Mouse (Mus musculus): ENCODE measurements around the gene Utp11. TPM values are rescaled to one million over a fixed set of nuclear protein-coding genes. Genes with fewer than 3 reads are reported as not detected.

The Utp11 gene
- polyA plus RNA-seq, 1 experiment from 2014 or later: 38.8 TPM

GRCm38 (mm10) chr4:124667476-124668033 is 25.8 kb downstream of the Utp11 start:
- no peak for ATAC-seq (ENCODE audit: insufficient number of reproducible peaks, insufficient read depth, low FRiP score, low read depth)
- H3K4me3 ChIP-seq (ENCODE audit: control insufficient read depth in 1 of 2, insufficient read depth in 1 of 2, low read depth in 1 of 2, low read length in 2 of 2): no peak overlapping the region
- H3K9ac ChIP-seq (ENCODE audit: low read length): no peak overlapping the region
- H3K27ac ChIP-seq (replicated peaks in 1 of 2; ENCODE audit: control insufficient read depth in 1 of 2, insufficient read depth in 1 of 2, low read depth in 2 of 2, low read length in 2 of 2): no peak overlapping the region
- H3K4me2 ChIP-seq (ENCODE audit: low read length): no peak overlapping the region
- no peaks in the 10 kb centered on the region for H3K9me3 ChIP-seq (ENCODE audit: control insufficient read depth, low read length)
- H3K4me1 ChIP-seq (ENCODE audit: control insufficient read depth in 2 of 2, insufficient read depth in 2 of 2, low read length in 2 of 2): peaks cover 11 to 12% of the 10 kb centered on the region in 2 experiments; a peak in 3 of 4 replicates
- WGBS: 41% methylated on average over 14 of the region's 14 CpGs
- no peaks in the 10 kb centered on the region for H3K36me3 ChIP-seq (ENCODE audit: control insufficient read depth, insufficient read depth, low read length)
- peaks cover 83% of the 10 kb centered on the region for H3K27me3 ChIP-seq (ENCODE audit: control insufficient read depth, insufficient read depth, low read length)

- Histone ChIP-seq H3K9ac (ENCODE audit: low read length) (no peak overlapping the region), H3K36me3 (ENCODE audit: control insufficient read depth, insufficient read depth, low read length) (no peaks in the 10 kb centered on the region), H3K4me3 (ENCODE audit: control insufficient read depth in 1 of 2, insufficient read depth in 1 of 2, low read depth in 1 of 2, low read length in 2 of 2) (no peak overlapping the region), H3K27me3 (ENCODE audit: control insufficient read depth, insufficient read depth, low read length) (peaks cover 86% of the 10 kb centered on the region), H3K9me3 (ENCODE audit: control insufficient read depth, low read length) (no peaks in the 10 kb centered on the region), H3K27ac (replicated peaks in 1 of 2; ENCODE audit: control insufficient read depth in 1 of 2, insufficient read depth in 1 of 2, low read depth in 2 of 2, low read length in 2 of 2) (no peak overlapping the region), H3K4me2 (ENCODE audit: low read length) (no peak overlapping the region), H3K4me1 (ENCODE audit: control insufficient read depth in 2 of 2, insufficient read depth in 2 of 2, low read length in 2 of 2) (peaks cover 0 to 3% of the 10 kb centered on the region in 2 experiments; a peak in 1 of 4 replicates)
- 62% methylated on average over 15 of the region's 15 CpGs for WGBS
- no peak for ATAC-seq (ENCODE audit: insufficient number of reproducible peaks, insufficient read depth, low FRiP score, low read depth)
Observed at GRCm38 (mm10) chr4:124664604-124665003, 28.8 kb downstream of the Utp11 start.

- no peak overlapping the region for H3K4me3 ChIP-seq (ENCODE audit: control insufficient read depth in 1 of 2, insufficient read depth in 1 of 2, low read depth in 1 of 2, low read length in 2 of 2)
- ATAC-seq (ENCODE audit: insufficient number of reproducible peaks, insufficient read depth, low FRiP score, low read depth): no peak
- no peak overlapping the region for H3K9ac ChIP-seq (ENCODE audit: low read length)
- H3K4me1 ChIP-seq (ENCODE audit: control insufficient read depth in 2 of 2, insufficient read depth in 2 of 2, low read length in 2 of 2): peaks cover 0 to 7% of the 10 kb centered on the region in 2 experiments; a peak in 1 of 4 replicates
- peaks cover 90% of the 10 kb centered on the region for H3K27me3 ChIP-seq (ENCODE audit: control insufficient read depth, insufficient read depth, low read length)
- no peak overlapping the region for H3K27ac ChIP-seq (replicated peaks in 1 of 2; ENCODE audit: control insufficient read depth in 1 of 2, insufficient read depth in 1 of 2, low read depth in 2 of 2, low read length in 2 of 2)
- 72% methylated on average over 9 of the region's 9 CpGs for whole genome bisulfite sequencing
- H3K4me2 ChIP-seq (ENCODE audit: low read length): no peak overlapping the region
- H3K36me3 ChIP-seq (ENCODE audit: control insufficient read depth, insufficient read depth, low read length): no peaks in the 10 kb centered on the region
- H3K9me3 ChIP-seq (ENCODE audit: control insufficient read depth, low read length): no peaks in the 10 kb centered on the region
Observed at GRCm38 (mm10) chr4:124664185-124664584, 29.2 kb downstream of the Utp11 start.

GRCm38 (mm10) chr4:124663034-124663433 is 30.4 kb downstream of the Utp11 start:
- peaks cover 0 to 17% of the 10 kb centered on the region in 2 experiments; a peak in 2 of 4 replicates for H3K4me1 ChIP-seq (ENCODE audit: control insufficient read depth in 2 of 2, insufficient read depth in 2 of 2, low read length in 2 of 2)
- peaks cover 91% of the 10 kb centered on the region for H3K27me3 ChIP-seq (ENCODE audit: control insufficient read depth, insufficient read depth, low read length)
- H3K9me3 ChIP-seq (ENCODE audit: control insufficient read depth, low read length): no peaks in the 10 kb centered on the region
- no peaks in the 10 kb centered on the region for H3K36me3 ChIP-seq (ENCODE audit: control insufficient read depth, insufficient read depth, low read length)
- no peak overlapping the region for H3K4me3 ChIP-seq (ENCODE audit: control insufficient read depth in 1 of 2, insufficient read depth in 1 of 2, low read depth in 1 of 2, low read length in 2 of 2)
- ATAC-seq (ENCODE audit: insufficient number of reproducible peaks, insufficient read depth, low FRiP score, low read depth): no peak
- 37% methylated on average over 3 of the region's 3 CpGs for WGBS
- H3K27ac ChIP-seq (replicated peaks in 1 of 2; ENCODE audit: control insufficient read depth in 1 of 2, insufficient read depth in 1 of 2, low read depth in 2 of 2, low read length in 2 of 2): no peak overlapping the region
- no peak overlapping the region for H3K4me2 ChIP-seq (ENCODE audit: low read length)
- no peak overlapping the region for H3K9ac ChIP-seq (ENCODE audit: low read length)

GRCm38 (mm10) chr4:124660603-124661002 is 32.8 kb downstream of the Utp11 start:
- no peak for ATAC-seq (ENCODE audit: insufficient number of reproducible peaks, insufficient read depth, low FRiP score, low read depth)
- Histone ChIP-seq H3K27me3 (ENCODE audit: control insufficient read depth, insufficient read depth, low read length) (peaks cover 92% of the 10 kb centered on the region), H3K9ac (ENCODE audit: low read length) (no peak overlapping the region), H3K4me3 (ENCODE audit: control insufficient read depth in 1 of 2, insufficient read depth in 1 of 2, low read depth in 1 of 2, low read length in 2 of 2) (no peak overlapping the region), H3K4me2 (ENCODE audit: low read length) (no peak overlapping the region), H3K4me1 (ENCODE audit: control insufficient read depth in 2 of 2, insufficient read depth in 2 of 2, low read length in 2 of 2) (peaks cover 5 to 28% of the 10 kb centered on the region in 2 experiments; a peak in 3 of 4 replicates), H3K27ac (replicated peaks in 1 of 2; ENCODE audit: control insufficient read depth in 1 of 2, insufficient read depth in 1 of 2, low read depth in 2 of 2, low read length in 2 of 2) (no peak overlapping the region), H3K36me3 (ENCODE audit: control insufficient read depth, insufficient read depth, low read length) (no peaks in the 10 kb centered on the region), H3K9me3 (ENCODE audit: control insufficient read depth, low read length) (no peaks in the 10 kb centered on the region)
- WGBS: 61% methylated on average over 3 of the region's 3 CpGs

- no peak for ATAC-seq (ENCODE audit: insufficient number of reproducible peaks, insufficient read depth, low FRiP score, low read depth)
- H3K4me3 ChIP-seq (ENCODE audit: control insufficient read depth in 1 of 2, insufficient read depth in 1 of 2, low read depth in 1 of 2, low read length in 2 of 2): peak overlapping the region; percentile 4 to 65; a peak in 2 of 4 replicates
- no peaks in the 10 kb centered on the region for H3K9me3 ChIP-seq (ENCODE audit: control insufficient read depth, low read length)
- H3K27ac ChIP-seq (replicated peaks in 1 of 2; ENCODE audit: control insufficient read depth in 1 of 2, insufficient read depth in 1 of 2, low read depth in 2 of 2, low read length in 2 of 2): no peak overlapping the region
- peaks cover 5 to 28% of the 10 kb centered on the region in 2 experiments; a peak in 3 of 4 replicates for H3K4me1 ChIP-seq (ENCODE audit: control insufficient read depth in 2 of 2, insufficient read depth in 2 of 2, low read length in 2 of 2)
- no peak overlapping the region; the same call in 1 of the 2 replicates for H3K9ac ChIP-seq (ENCODE audit: low read length)
- no peaks in the 10 kb centered on the region for H3K36me3 ChIP-seq (ENCODE audit: control insufficient read depth, insufficient read depth, low read length)
- peaks cover 94% of the 10 kb centered on the region for H3K27me3 ChIP-seq (ENCODE audit: control insufficient read depth, insufficient read depth, low read length)
- 3% methylated on average over 65 of the region's 68 CpGs for WGBS
- H3K4me2 ChIP-seq (ENCODE audit: low read length): peak overlapping the region; percentile 93
Observed at GRCm38 (mm10) chr4:124659251-124660217, 33.9 kb downstream of the Utp11 start.

- WGBS: 1% methylated on average over 39 of the region's 39 CpGs
- no peak for ATAC-seq (ENCODE audit: insufficient number of reproducible peaks, insufficient read depth, low FRiP score, low read depth)
- no peak overlapping the region for H3K9ac ChIP-seq (ENCODE audit: low read length)
- H3K27me3 ChIP-seq (ENCODE audit: control insufficient read depth, insufficient read depth, low read length): peaks cover 89% of the 10 kb centered on the region
- H3K36me3 ChIP-seq (ENCODE audit: control insufficient read depth, insufficient read depth, low read length): no peaks in the 10 kb centered on the region
- peak overlapping the region; percentile 93 for H3K4me2 ChIP-seq (ENCODE audit: low read length)
- H3K27ac ChIP-seq (replicated peaks in 1 of 2; ENCODE audit: control insufficient read depth in 1 of 2, insufficient read depth in 1 of 2, low read depth in 2 of 2, low read length in 2 of 2): no peak overlapping the region
- peaks cover 6 to 30% of the 10 kb centered on the region in 2 experiments for H3K4me1 ChIP-seq (ENCODE audit: control insufficient read depth in 2 of 2, insufficient read depth in 2 of 2, low read length in 2 of 2)
- no peaks in the 10 kb centered on the region for H3K9me3 ChIP-seq (ENCODE audit: control insufficient read depth, low read length)
- H3K4me3 ChIP-seq (ENCODE audit: control insufficient read depth in 1 of 2, insufficient read depth in 1 of 2, low read depth in 1 of 2, low read length in 2 of 2): peak overlapping the region in 1 of 2 experiments; percentile 65; a peak in 2 of 4 replicates
Observed at GRCm38 (mm10) chr4:124658412-124658851, 35.0 kb downstream of the Utp11 start.

Measured in heart, embryonic 14.5 days (tissue).